ENCODE assay signal across 27 mouse cellular contexts in the genomic region with DNA sequence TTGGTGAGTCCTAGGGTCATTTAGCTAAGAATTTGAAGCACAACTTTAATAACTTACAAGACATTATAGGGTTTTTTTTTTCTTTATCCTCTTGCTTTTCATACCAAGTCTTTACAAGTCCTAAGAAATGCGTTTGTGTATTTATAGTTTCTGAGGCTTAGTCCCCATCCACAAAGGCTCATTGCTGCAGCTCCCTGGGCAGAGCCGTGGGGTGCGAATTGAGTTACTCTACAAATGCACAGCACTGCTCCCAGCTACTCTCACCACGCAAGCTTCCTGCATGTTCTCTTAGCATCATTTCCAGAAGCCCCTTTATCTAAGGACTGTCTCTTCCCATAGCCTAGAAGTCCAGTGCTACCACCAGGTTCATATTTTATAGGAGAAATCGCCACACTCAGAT. TPM values are rescaled to one million over a fixed set of nuclear protein-coding genes. Genes with fewer than 3 reads are reported as not detected.
"Had no signal": no experiment of that assay in that cellular context is flagged by ENCODE, and none has a peak within 500 bp of the region (broad histone marks: within the 10 kb centered on the region; RNA-seq: fewer than 3 reads in every experiment).

No protein-coding gene starts in this region.

- H3K4me2 ChIP-seq: limb, embryonic 12.5 days; limb, embryonic 13.5 days; limb, embryonic 15.5 days; liver, embryonic 11.5 days; liver, embryonic 12.5 days; liver, embryonic 13.5 days; liver, embryonic 15.5 days; lung, embryonic 14.5 days; lung, embryonic 15.5 days; midbrain, embryonic 12.5 days; midbrain, embryonic 15.5 days; neural tube, embryonic 12.5 days had no signal

- ATAC-seq: liver, embryonic 12.5 days; liver, postnatal 0 days; lung, postnatal 0 days had no signal

- H3K27ac ChIP-seq: left cerebral cortex, adult 2 months; limb, embryonic 10.5 days; limb, embryonic 12.5 days; limb, embryonic 15.5 days; liver, embryonic 12.5 days; liver, embryonic 13.5 days; liver, embryonic 14.5 days; liver, embryonic 15.5 days; lung, embryonic 15.5 days; macrophage; midbrain, embryonic 12.5 days; midbrain, embryonic 15.5 days; neural tube, embryonic 12.5 days had no signal

- DNase-seq: left cerebral cortex, postnatal 4 days; liver; liver, embryonic 13.5 days; liver, postnatal 0 days; lung, adult 18-20 months; lung, adult 2 months; lung, postnatal 4 days had no signal

- H3K36me3 ChIP-seq: liver, embryonic 15.5 days; midbrain, embryonic 12.5 days had no signal

- H3K4me1 ChIP-seq: limb, embryonic 10.5 days; liver, embryonic 12.5 days; liver, embryonic 13.5 days; liver, embryonic 15.5 days; midbrain, embryonic 15.5 days; neural tube, embryonic 12.5 days had no signal

- H3K9me3 ChIP-seq: limb, embryonic 10.5 days; limb, embryonic 12.5 days; limb, embryonic 13.5 days; limb, embryonic 15.5 days; liver, embryonic 12.5 days; liver, embryonic 13.5 days; liver, embryonic 15.5 days; lung, embryonic 15.5 days; megakaryocyte, embryonic 14.5 days; midbrain, embryonic 10.5 days; midbrain, embryonic 12.5 days; midbrain, embryonic 15.5 days; neural tube, embryonic 12.5 days had no signal

- H3K9ac ChIP-seq: limb, embryonic 12.5 days; limb, embryonic 13.5 days; limb, embryonic 15.5 days; liver, embryonic 12.5 days; liver, embryonic 13.5 days; liver, embryonic 14.5 days; liver, embryonic 15.5 days; liver, postnatal 0 days; lung, embryonic 14.5 days; lung, embryonic 15.5 days; midbrain, embryonic 12.5 days; midbrain, embryonic 15.5 days; neural tube, embryonic 12.5 days had no signal

- H3K4me3 ChIP-seq: left cerebral cortex, adult 2 months; limb, embryonic 10.5 days; limb, embryonic 12.5 days; limb, embryonic 13.5 days; limb, embryonic 15.5 days; liver, embryonic 12.5 days; liver, embryonic 13.5 days; liver, embryonic 15.5 days; lung, embryonic 15.5 days; megakaryocyte, embryonic 14.5 days; midbrain, embryonic 10.5 days; midbrain, embryonic 12.5 days; midbrain, embryonic 15.5 days; myocyte; neural tube, embryonic 12.5 days had no signal

- H3K27me3 ChIP-seq: limb, embryonic 12.5 days; limb, embryonic 13.5 days; limb, embryonic 15.5 days; liver, embryonic 12.5 days; liver, embryonic 13.5 days; liver, embryonic 15.5 days; lung, embryonic 15.5 days; midbrain, embryonic 12.5 days; midbrain, embryonic 15.5 days; neural tube, embryonic 12.5 days had no signal

RNA-seq across cellular contexts. Expression of gene Sgo2a, which starts 46.1 kb away (rescaled TPM):
- polyA plus RNA-seq: liver, adult 2 months had no signal
